Mouse (Mus musculus): ENCODE measurements around the gene Slc9a5.

GRCm38 (mm10) chr8:105299962-105300361 is 48.7 kb upstream of the Slc9a5 start:
- TF ChIP-seq POLR2A (IDR thresholded peaks at IDR 0.05; ENCODE audit: borderline replicate concordance, extremely low read depth, low read depth, low read length) (no peak), CTCF (IDR thresholded peaks at IDR 0.05; ENCODE audit: insufficient read depth, low read length) (no peak)

Measured in lung, adult 2 months (tissue).